Mouse (Mus musculus): ENCODE measurements around the gene Lgals9. TPM values are rescaled to one million over a fixed set of nuclear protein-coding genes. Genes with fewer than 3 reads are reported as not detected.

Lgals9 gene
- 374 and 478 TPM in 2 replicates for total RNA-seq (2015)
- total RNA-seq (2017): 73.6 and 82.8 TPM in 2 replicates

DNA sequence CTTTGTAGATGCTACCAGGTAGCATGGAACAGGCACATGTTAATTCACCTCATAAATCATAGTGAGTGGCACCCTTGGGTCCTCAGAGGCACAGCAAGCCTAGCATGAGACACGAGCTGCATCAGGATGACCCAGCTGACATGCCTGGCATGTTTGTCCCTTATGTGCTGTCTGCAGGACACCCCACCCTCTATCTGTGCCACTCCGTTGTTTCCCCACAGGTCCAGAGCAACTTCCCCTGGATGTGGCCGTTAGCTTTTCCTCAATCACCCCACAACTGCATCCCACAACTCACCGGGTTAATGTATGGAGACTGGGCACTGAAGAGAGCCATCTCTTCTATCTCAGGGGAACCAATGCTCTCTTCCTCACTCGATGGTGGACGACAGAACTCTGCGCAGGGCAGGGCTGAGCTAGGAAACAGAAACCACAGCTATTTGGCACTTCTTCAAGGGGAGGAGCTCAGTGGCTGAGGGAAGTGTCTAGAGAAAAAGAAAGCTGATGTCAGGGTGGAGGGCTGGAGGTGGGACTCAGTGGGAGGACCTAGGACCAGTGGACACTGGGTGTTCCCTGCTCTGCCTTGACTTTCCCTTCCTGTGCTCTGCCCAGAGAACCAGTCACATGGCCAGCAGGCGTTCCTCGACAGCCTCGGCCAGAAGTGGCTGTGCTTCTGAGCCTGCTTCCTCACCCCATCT lies at the start of gene Lgals9:
Gene Lgals9, minus strand, starts transcription at position 464 of the 695 bp plus-strand sequence.
- peak; percentile 81 for ATAC-seq (replicated peaks; ENCODE audit: poor library complexity)

DNA sequence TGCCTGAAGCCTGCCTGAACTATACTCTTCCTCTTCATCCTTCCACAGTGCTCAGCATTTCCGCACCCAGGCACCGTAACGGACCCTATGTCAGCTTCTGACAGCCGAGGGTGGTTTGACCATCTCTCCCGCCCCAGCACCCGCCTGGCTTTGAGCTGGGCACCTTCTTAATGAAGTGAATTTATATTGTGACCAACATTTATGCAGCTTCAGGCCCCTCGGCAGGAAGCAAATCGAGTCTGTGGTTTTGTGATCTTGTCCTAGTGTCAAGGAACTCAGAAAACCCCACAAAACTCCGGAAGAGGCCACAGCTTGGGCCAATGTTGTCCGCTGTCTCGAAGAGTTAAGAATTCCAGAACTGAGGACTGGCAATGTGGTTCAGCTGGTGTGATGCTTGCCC lies 48.9 kb upstream of the Lgals9 start:
- no peak for ATAC-seq (replicated peaks; ENCODE audit: poor library complexity)

DNA sequence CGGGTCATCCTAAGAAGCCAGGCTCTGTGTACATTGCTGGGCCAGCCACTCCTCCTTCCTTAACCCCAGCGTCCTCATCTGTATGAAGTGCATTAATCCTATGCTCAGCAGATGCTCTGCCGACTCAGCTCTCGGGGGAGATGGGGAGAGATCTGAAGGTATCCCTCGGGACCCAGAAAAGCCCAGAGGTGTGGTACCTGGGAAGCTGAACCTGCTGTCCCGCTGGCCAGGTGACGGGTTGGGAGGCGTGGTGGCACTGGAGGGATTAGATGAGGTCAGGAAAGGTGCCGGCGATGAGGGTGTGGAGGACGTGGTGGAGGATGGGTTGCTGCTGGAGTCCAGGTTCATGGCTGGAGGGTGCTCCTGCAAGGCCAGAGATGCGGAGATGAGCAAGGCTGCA lies 48.3 kb upstream of the Lgals9 start:
- ATAC-seq (replicated peaks; ENCODE audit: poor library complexity): no peak

DNA sequence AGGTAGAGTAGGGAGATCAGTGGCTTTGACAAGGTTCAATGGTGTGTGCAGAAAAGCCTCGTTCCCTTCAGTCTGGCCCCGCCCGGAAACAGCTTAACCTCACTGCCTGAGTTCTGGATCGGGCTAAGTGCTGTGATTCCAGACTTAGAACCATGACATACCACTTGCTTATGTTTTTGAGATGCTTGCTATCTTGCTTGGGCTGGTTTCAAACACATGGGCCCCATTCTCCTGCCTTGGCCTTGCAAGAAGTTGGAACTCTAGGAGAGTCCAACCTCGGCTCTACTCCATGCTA lies 46.7 kb upstream of the Lgals9 start:
- ATAC-seq (replicated peaks; ENCODE audit: poor library complexity): no peak

DNA sequence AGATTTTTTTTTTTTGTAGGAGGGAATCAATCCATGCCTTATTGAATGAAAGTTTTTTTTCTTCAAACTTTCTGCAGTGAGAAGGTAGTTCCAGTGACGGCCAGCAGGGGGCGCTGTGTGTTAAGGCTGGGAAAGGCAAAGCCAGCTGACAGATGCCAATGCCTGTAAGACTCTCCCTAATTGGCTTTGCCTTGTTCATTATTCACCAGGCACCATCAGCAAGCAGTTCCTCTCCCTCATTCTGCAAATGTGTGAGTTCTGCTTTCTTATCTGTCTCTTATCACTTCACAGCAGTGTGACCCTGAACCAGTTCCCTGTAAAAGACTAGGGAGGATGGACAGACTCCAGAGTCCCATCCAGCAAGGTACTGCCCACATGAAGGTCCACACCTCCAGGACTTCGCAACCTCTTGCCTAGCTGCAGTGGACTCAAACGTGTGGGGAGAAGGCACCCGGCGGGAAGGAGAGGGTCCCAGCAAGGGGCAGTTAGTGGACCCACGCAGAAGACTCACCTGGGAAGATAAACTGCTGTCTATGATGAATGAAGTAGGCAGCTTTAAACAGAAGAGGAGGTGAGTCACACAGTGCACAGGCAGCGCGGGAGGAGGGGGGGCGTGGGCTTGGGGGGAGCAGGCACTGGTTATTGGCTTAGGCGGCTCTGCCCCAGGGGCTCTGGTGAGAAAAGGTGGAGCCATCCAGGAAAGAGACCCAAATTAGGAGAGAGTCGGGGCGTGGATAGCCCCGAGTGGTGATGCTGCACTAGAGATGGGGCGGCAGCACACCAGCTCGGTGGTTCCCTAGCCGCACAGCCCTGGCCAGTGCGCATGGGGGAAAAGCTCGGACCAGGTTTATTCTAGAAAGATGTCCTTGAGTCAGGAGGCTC lies 46.1 kb upstream of the Lgals9 start:
- peak; percentile 87 for ATAC-seq (replicated peaks; ENCODE audit: poor library complexity)

DNA sequence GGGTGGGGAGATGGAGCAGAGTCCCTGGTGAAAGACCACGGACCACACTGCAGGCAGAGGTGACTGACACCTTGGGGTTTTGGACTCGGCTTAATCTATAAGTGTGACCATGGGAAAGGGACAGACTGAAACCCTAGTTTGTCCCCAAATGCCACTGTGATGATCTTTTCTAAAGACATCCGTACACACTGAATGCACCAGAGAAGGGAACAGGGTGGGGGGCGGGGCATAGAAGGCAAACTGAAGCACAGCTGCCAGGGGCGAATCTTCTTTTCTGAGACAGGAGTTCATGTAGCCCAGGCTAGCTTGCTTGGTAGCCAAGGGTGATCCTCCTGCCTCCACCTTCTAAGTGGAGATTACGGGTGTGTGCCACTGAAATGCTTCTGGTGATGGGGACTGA lies 39.0 kb upstream of the Lgals9 start:
- no peak for ATAC-seq (replicated peaks; ENCODE audit: poor library complexity)

DNA sequence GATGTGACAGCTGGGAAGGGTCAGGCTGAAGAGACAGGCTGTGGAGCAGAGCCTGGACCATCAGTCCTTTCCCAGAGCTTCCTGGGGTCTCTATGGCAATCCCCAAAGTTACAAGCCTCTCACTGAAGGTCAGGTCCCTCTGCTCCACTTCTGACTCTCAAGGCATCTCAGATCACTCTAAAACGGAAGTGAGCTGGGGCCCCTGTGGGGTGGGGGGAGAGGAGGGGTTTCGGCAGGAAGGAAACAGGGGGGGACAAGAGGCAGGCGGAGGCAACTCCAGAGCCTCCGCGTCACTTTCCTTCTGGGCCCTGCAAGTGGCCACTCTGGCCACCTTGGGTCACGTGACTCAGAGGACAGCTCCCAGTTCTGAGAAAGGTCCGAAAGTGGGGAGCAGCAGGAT lies 38.6 kb upstream of the Lgals9 start:
- ATAC-seq (replicated peaks; ENCODE audit: poor library complexity): peak; percentile 60

DNA sequence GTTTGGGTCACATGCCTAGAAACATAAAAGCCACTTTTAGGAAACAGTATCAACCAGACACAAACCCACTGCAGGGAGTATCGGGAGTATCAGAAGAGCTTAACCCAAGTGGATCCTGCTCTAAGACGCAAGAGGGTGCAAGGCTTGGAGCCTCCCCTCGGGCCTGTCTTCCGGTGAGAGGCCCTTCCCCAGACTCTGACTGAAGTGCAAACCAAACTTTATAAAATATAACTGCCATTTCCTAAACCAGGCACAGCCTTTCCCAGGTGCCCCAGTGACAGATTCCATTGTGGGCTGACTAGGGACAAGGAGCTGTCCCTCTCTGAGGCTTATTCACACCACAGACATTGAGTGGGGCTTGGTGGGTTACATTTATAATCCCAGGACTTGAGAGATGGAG lies 38.1 kb upstream of the Lgals9 start:
- ATAC-seq (replicated peaks; ENCODE audit: poor library complexity): no peak

DNA sequence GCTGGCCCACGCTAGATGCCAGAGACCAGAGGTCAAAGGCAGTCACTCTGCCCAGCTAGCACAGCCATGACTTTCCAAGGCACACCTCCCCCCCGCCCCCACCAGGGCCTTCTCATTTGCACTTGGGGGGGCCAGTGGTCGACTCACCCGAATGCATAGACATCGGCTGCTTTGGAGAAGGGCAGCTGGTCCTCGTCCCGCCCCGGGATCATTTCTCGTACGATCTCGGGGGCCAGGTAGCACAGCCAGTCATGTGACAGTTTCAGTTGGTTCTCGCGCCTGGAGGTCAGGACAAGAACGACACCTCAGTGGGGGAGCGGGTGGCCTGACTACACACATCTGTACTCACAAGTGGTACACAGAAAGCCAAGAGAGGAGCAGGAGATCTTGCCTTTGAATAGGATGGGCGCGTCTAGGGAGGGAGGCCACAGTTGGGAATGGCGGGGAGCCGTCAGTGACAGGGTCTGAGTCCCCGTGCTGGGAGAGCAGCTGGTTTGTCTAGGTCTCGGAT lies 35.8 kb upstream of the Lgals9 start:
- no peak for ATAC-seq (replicated peaks; ENCODE audit: poor library complexity)

DNA sequence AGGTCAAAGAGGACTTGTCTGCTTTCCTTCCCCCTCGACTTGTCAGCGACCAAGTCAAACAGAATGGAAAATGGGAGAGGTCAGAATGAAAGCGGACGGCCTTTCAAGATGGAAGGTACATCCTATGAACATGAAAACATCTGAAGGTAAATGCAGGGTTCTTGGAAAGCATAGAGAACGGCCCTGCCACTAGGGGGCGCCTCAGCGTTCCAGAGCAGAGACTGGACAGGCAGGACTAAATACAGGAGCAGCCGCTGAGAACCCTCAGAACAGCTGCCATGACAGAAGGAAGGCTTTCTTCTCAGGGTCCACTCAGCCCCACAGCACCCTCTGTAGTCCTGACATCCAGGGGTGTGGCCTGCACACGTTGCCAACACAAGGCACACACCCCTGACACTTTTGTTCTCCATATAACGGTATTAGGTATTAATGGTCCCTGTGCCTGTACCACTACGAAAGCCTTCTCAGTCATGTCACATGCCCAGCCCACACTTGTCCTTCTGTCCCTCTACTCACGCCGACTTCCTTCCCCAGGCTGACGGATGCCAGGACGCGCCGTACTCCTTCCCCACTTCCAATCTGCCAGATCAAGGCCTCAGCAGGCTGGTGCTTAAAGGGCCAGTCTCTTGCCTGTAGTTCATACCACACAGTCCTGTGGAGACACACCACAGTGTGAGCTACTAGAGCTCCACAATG lies 35.2 kb upstream of the Lgals9 start:
- ATAC-seq (replicated peaks; ENCODE audit: poor library complexity): no peak

DNA sequence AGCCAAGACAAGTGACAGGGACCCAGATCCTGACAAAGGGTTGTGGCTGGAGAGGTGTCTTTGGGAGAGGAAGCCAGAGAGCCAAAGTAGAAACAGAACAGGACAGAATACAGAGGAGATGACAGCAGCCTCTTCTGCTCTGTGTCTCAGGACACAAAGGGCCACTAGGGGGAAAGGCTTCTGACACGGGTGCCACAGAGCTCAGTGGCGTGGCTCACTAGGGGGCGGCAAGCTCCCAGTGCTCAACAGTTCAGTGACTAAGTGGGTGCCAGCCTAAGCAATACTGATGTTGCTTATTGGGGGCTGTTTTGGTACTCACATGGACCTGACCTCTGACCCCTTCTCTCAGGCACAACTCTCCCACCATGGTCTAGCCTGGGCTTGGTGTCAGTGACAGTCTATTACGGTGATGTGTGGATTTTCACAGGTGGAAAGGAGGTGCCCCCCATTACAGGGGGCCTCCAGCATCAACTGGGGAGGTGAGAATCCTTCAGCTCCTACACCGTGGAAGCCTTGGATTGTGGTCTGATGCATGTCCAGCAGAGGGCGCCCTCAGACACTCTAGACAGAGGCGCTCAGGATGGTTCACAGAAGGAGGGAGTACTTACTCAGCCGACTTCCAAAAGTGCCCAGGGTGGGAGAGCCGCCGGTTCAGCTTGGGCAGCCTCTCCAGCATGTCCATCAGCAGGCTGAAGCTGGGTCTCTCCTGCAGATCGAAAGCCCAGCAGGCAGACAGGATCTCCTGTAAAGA lies 34.4 kb upstream of the Lgals9 start:
- ATAC-seq (replicated peaks; ENCODE audit: poor library complexity): peak; percentile 61

DNA sequence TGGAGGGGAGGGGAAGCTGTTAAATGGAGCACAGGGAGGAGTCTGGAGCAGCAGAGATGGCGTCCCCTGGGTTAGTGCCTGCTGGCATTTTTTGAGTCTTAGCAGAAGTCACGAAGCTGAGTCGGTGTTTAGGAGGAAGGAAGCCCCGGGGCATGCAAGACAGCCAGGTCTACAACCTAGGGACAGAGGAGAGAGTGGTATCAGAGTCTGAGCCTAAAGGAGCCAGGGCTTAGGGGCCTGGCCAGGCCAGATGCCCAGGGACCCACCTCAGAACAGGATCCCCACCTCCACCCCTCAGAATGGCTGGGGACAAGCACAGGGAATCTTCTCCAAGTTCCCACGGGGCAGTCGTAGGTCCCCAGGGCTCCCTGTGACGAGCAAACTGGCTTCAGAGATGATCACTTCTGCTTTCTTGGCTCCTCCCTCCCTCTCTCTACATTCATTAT lies 32.4 kb upstream of the Lgals9 start:
- ATAC-seq (replicated peaks; ENCODE audit: poor library complexity): peak; percentile 49

DNA sequence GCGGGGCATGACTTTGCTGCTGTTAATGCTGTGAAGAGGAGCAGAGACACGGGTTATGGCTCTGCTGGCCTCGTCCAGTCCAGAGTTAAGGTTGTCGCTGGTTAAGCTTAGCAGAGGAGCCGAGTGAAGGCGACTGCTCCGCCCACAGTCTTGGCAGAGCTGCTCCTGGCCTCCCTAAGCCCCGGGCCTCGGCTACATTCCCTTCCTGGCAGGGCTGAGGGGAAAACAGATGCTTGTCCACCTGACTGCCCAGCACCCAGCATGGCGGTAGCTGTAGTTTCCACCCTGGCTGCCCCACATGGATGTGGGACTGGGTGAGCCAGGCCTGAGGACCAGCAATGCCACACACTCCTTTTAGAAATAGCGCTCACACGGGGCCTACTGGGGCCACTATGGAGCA lies 31.5 kb upstream of the Lgals9 start:
- ATAC-seq (replicated peaks; ENCODE audit: poor library complexity): no peak

DNA sequence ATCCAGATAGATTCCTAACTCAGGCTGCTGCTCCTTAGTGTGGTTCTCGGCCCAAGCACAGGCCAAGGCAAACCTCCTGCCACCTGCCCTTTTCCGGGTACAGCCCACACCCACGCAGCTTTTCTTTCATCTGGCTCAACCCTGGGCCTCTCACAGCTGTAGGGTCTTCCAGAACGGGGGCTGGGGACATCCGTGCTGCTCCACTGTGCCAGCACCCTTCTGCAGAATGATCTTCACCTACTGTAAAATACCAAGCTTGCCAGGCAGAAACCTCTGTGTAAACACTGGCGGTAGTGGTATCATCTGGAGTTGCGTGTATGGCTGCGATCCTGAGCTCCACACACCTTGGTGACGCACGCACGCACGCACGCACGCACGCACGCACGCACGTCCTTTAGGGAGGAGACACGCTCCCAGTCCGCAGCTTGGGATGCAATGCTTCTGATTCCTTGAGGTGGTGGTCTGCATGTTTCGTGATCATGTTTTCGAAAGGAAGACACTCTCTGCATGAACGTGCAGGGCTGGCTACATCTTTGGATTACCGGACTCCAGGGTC lies 31.0 kb upstream of the Lgals9 start:
- no peak for ATAC-seq (replicated peaks; ENCODE audit: poor library complexity)

DNA sequence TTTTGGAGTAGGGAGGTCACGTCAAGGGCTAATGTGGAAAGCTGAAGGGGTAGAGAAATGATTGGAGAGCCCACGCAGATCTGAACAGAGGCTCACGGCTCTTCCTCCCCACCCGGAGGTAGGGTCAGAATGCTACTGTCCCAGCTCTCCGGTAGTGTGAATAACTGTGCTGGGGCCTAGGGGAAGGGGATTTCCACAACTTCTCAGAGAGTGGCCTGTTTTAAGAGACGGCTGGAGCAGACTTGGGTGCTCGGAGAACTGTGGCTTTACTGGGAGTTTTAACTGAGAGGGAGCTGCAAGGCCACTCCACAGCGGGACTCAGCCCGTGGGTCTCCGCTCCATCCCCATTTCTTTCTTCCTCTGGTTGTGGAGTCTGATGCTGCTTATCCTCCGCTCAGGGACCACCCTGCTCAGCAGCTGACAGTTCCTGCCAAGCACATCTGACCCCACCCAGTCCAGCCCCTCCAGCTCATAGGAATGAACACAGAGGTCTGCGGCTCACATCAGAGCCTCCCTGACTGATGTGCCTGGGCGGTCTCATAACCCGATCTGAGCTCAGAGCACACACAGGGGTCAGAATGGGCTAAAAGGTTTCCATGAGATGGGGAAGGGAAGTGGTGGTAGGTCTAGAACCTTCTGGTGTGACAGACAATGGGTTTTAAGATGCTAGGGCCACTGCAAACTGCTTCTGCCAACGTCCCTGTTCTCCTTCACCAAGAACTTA lies 30.0 kb upstream of the Lgals9 start:
- no peak for ATAC-seq (replicated peaks; ENCODE audit: poor library complexity)

DNA sequence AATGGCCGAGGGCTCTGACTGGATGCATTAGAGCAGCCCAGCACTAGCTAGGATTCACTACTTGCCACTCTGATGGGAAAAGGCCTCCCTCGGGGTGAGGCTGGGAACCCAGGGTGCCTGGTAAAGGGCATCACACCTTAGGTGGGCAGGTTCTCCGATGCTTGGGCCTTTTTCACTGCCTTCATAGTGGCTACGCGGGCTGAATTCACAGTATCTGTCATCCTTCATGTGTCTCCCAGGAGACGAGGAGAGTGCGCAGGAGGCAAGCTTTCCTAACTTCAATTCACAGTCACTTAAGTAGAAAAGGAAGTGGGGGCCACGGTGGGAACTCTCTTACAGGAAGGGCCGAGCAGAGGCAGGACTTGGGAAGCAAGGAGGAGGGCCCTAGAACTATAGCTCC lies 29.1 kb upstream of the Lgals9 start:
- ATAC-seq (replicated peaks; ENCODE audit: poor library complexity): no peak

DNA sequence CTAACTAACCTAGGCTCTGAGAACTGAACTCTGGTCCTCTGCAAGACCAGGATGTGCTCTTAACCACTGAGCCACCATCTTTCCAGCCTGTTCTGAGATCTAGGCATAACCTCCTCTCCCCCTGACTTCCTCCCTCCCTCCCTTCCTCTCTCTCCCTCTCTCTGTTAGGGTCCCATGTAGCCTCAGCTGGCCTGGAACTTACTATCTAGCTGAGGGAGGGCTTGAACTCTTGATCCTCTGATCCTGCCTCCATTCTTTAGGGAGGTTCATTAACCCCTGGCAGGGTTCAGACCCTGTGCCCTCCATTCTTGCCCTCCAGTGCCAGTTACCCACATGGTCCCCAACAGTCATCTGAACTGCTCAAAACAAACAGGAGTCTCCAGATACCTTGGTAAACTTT lies 28.3 kb upstream of the Lgals9 start:
- no peak for ATAC-seq (replicated peaks; ENCODE audit: poor library complexity)

DNA sequence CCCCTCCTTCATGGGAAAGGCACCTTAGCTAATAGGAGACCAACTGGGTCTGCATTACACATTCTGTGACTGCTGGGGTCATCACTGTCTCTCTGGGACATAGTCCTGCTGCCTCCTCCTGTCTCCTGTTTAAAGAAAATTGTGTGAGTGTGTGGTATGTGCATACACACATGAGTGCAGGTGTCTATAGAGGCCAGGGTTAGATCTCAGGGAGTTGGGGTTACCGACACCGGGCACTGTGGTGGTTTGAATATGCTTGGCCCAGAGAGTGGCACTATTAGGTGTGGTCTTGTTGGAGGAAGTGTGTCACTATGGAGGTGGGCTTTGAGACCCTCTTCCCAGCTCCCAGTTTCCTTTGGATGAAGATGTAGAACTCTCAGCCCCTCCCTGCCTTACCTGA lies 27.8 kb upstream of the Lgals9 start:
- no peak for ATAC-seq (replicated peaks; ENCODE audit: poor library complexity)

DNA sequence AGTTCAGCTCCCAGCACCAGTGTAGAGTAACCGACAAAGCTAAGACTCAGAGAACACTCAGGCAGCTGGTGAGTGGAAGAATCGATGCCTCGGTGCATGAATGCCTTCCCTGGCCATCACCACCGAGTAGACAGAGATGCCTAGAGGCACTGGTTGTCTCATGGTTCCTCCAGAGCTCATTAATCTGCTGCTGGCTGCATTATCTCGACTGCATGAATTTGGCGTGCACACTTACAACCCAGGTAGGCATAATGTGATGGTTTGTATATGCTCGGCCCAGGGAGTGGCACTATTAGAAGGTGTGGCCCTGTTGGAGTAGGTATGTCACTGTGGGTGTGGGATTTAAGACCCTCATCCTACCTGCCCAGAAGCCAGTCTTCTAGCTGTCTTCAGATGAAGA lies 24.1 kb upstream of the Lgals9 start:
- no peak for ATAC-seq (replicated peaks; ENCODE audit: poor library complexity)
